Mouse (Mus musculus) forebrain, embryonic 14.5 days (tissue): ENCODE measurements at regions not wholly inside any gene's neighbourhood (a gene's known extent, or its start where the extent isn't known, plus 50 kb on each side); places are given as distances from the start of the nearest gene placed in this dataset.

Source experiments
- ATAC-seq: fragments of 200-750 bp; cut with Nextera tagmentation; 2 replicates; pipeline ENCODE4 v1.8.0; 2017; ENCODE audit warnings: mild to moderate bottlenecking, moderate library complexity
- DNase-seq: peaks from one replicate; pipeline ENCODE4 v3.0.0-alpha.2; 2015; ENCODE audit warnings: low spot score
- H3K27ac ChIP-seq: fragments of 300-500 bp; sonication (generic); 2 replicates; pipeline ENCODE4 v1.5.1; 2014; ENCODE audit warnings: low read depth, mild to moderate bottlenecking, control low read depth, low read length, moderate library complexity
- H3K27me3 ChIP-seq: fragments of 300-500 bp; sonication (generic); replicated peaks from 2 replicates; pipeline ENCODE4 v1.6.1; 2014; ENCODE audit warnings: low read length, control low read depth, mixed read lengths; ENCODE audit not compliant: control insufficient read depth, insufficient read depth
- H3K36me3 ChIP-seq: fragments of 300-500 bp; sonication (generic); 2 replicates; pipeline ENCODE4 v1.6.1; 2014; ENCODE audit warnings: low read length, control low read depth; ENCODE audit not compliant: control insufficient read depth, insufficient read depth
- H3K4me1 ChIP-seq: fragments of 300-500 bp; sonication (generic); 2 replicates; pipeline ENCODE4 v1.6.1; 2014; ENCODE audit warnings: antibody characterized with exemption, low read length, control low read depth; ENCODE audit not compliant: control insufficient read depth, insufficient read depth
- H3K4me2 ChIP-seq: fragments of 300-500 bp; sonication (generic); 2 replicates; pipeline ENCODE4 v1.6.1; 2014; ENCODE audit warnings: mild to moderate bottlenecking, control low read depth, low read length
- H3K4me3 ChIP-seq: fragments of 300-500 bp; sonication (generic); 2 replicates; pipeline ENCODE4 v1.5.1; 2014; ENCODE audit warnings: low read depth, low read length, control low read depth
- H3K9ac ChIP-seq: fragments of 300-500 bp; sonication (generic); 2 replicates; pipeline ENCODE4 v1.6.1; 2014; ENCODE audit warnings: mild to moderate bottlenecking, low read length, control low read depth, moderate library complexity
- H3K9me3 ChIP-seq: fragments of 300-500 bp; sonication (generic); replicated peaks from 2 replicates; pipeline ENCODE4 v1.6.1; 2016; ENCODE audit warnings: low read length, control low read depth, mixed read lengths; ENCODE audit not compliant: control insufficient read depth
- WGBS: fragments of 180-500 bp; shearing (Covaris S2); extraction: QIAGEN DNeasy Blood & Tissue Kit; methylation state at CpG from one replicate; pipeline ENCODE4 v1.1.7; 2014; 5-methylcytosine and 5-hydroxymethylcytosine counted together

DNA sequence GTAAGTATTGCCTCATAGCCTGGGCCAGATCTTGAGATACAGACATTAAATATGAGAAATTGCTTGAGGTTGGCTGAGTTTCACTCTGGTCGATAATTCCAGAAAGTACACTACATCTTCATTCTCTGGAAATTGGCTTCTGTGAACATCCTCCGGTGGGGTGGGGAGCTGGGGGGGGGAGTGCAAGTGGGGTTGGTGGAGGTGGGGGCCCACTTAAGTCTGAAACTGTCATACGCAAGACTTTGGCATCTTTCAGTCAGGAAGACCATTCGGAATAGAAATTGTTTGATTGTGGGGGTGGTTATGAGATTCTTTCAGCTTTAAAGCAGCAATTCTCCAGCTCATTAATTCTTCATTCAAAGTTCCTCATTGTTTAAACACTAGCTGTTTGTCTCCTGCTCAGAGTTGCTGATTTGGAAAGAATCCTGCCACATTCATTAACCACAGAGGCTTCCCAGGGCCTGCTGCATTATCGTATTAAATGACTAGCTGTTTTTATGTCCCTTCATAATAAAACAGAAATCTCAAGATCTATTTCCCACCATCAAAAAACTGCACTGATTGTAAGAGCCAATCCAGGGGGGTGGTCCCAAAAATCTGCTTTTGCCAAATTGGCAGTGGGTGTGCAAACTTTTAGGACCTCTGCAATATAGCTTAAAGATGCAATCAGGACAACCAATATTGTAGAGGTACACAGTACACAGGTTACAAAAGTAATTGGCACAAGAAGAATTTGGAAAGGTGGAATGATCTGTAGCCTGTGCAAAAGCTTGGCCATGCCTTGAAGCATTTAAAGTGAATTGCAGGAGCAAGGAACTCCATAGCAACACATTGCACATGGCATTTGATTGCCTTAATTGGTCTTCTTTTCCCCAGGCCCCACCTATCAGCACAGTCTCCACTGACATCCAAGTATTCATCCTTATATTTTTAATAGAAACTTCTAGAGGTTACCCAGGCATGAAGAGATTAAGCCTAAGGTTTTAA lies 532.2 kb downstream of the Epm2a start:
- DNase-seq (peak; percentile 78), ATAC-seq (peak; percentile 86)
- H3K4me3 ChIP-seq: no peak overlapping the region
- H3K27me3 ChIP-seq: no peaks in the 10 kb centered on the region
- WGBS: 6% methylated on average over 5 of the region's 5 CpGs
- no peak overlapping the region for H3K4me2 ChIP-seq
- no peak overlapping the region for H3K27ac ChIP-seq
- H3K9me3 ChIP-seq: no peaks in the 10 kb centered on the region
- H3K9ac ChIP-seq: no peak overlapping the region
- H3K36me3 ChIP-seq: no peaks in the 10 kb centered on the region
- peaks cover 8% of the 10 kb centered on the region; the same call in 1 of the 2 replicates for H3K4me1 ChIP-seq

DNA sequence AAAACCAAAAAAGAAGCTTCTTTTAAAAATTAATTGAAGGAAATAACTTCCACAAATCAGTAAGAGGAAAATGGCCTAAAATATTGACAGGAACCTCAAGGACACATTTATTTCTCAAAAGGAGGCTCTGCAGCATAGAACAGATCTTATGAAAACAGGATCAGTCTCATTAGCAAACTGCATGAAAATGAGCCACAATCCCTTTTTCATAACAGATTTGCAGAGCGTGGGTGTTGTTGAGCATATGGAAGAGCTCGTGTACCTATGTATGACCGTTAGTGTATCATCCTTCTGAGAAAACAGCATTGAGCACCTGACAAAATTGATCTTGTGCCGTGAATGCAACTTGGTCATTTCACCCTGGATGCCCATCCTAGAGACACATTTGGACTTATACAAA lies 543.0 kb downstream of the Epm2a start:
- 95% methylated on average over 4 of the region's 4 CpGs for WGBS

DNA sequence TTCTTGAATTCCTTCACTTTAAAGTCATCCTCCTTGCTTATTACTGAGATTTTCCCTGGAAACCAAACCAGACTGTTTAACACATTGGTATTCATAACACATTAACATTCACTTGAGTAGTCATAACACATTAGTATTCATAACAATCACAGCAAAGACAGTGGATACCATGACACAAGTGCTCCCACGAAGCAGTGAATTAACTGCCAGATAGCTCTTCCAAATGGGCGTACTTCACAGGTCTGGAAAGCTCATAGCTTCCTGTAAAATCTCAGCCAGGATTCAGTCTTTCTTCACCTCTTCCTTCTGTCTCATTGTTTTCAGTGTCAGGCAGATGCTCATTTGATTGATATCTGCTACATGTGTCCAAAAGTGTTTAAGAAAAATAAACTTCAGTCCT lies 545.7 kb downstream of the Epm2a start:
- H3K36me3 ChIP-seq: no peaks in the 10 kb centered on the region
- no peak overlapping the region for H3K4me2 ChIP-seq
- WGBS: 57% methylated on average over 2 of the region's 2 CpGs
- DNase-seq (peak; percentile 43), ATAC-seq (peak; percentile 29; the same call in 1 of the 2 replicates)
- H3K27ac ChIP-seq: no peak overlapping the region
- H3K9me3 ChIP-seq: no peaks in the 10 kb centered on the region
- H3K4me1 ChIP-seq: no peaks in the 10 kb centered on the region
- no peaks in the 10 kb centered on the region for H3K27me3 ChIP-seq
- no peak overlapping the region for H3K4me3 ChIP-seq
- H3K9ac ChIP-seq: no peak overlapping the region

More for the DNA sequence above, 543.0 kb downstream of the Epm2a start:
- no peak overlapping the region for H3K4me2 ChIP-seq
- H3K9me3 ChIP-seq: no peaks in the 10 kb centered on the region
- H3K27ac ChIP-seq: no peak overlapping the region
- no peak overlapping the region for H3K9ac ChIP-seq
- no peaks in the 10 kb centered on the region for H3K27me3 ChIP-seq
- H3K4me1 ChIP-seq: no peaks in the 10 kb centered on the region
- H3K4me3 ChIP-seq: no peak overlapping the region
- ATAC-seq (no peak), DNase-seq (no peak)
- no peaks in the 10 kb centered on the region for H3K36me3 ChIP-seq

DNA sequence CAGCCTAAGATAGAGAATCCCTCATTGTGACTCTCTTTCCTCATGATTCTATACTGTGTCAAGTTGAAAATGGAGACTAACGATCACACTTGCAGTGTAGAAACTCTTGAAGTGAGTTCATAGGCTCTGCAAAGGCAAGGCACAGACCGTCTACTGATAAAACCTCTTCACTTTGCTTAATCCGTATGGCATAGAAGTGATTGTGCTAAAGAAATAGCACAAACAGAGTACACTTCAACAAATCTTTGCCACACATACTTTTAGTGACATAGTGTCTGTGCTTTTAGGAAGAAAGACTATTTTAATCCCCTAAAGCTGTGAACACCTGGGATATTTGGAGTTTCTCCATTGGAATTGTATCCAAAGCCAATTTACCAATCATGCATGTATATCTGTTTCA lies 578.9 kb downstream of the Epm2a start:
- ATAC-seq: no peak
- no peaks in the 10 kb centered on the region for H3K27me3 ChIP-seq
- no peak overlapping the region for H3K27ac ChIP-seq
- no peaks in the 10 kb centered on the region for H3K4me1 ChIP-seq
- H3K9me3 ChIP-seq: no peaks in the 10 kb centered on the region
- H3K4me3 ChIP-seq: no peak overlapping the region
- H3K9ac ChIP-seq: no peak overlapping the region
- no peak for DNase-seq
- no peak overlapping the region for H3K4me2 ChIP-seq
- WGBS: 82% methylated on average over 3 of the region's 3 CpGs
- H3K36me3 ChIP-seq: no peaks in the 10 kb centered on the region

DNA sequence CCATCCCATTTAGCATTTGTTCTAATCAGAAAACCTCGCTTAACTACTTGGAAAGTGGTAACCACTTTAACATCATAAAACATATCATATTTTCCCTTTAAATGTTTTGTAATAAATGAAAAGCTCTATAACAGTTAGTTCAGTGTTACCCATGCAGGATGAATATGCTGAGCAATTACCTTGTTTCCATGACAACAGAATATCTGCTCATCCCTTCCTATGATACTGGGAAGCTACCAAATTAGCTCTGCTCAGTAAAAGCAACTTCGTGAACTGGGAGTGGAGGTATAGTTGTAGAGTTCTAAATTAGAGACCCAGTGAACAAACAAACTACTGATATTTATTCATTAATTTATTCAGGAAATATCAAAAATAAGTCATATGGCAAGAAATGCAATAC lies 595.0 kb downstream of the Epm2a start:
- Histone ChIP-seq H3K9me3 (no peaks in the 10 kb centered on the region), H3K4me2 (no peak overlapping the region), H3K36me3 (no peaks in the 10 kb centered on the region), H3K4me3 (no peak overlapping the region), H3K27me3 (no peaks in the 10 kb centered on the region), H3K4me1 (no peaks in the 10 kb centered on the region), H3K27ac (no peak overlapping the region), H3K9ac (no peak overlapping the region)
- no peak for ATAC-seq
- WGBS: 81% methylated on average over 2 of the region's 2 CpGs
- DNase-seq: peak; percentile 49

DNA sequence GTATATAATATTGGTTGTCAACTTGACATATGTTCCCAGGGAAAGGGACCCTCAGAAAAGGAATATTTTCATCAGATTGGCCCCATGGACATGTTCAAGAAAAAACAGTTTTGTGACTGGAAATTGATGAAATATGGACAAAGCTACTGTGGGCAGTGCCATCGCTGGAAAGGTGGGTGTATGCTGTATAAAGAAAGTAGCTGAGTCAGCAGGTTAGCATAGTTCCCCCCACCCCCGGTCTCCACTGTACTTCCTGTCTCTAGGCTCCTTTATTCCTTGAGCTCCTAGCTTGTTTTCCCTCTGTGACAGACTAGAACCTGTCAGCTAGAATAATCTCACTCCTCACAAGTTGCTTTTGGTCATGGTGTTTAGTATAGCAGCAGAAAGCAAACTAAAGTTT lies 599.6 kb downstream of the Epm2a start:
- WGBS: 85% methylated on average over 2 of the region's 2 CpGs
- DNase-seq: no peak
- H3K4me1 ChIP-seq: no peaks in the 10 kb centered on the region

DNA sequence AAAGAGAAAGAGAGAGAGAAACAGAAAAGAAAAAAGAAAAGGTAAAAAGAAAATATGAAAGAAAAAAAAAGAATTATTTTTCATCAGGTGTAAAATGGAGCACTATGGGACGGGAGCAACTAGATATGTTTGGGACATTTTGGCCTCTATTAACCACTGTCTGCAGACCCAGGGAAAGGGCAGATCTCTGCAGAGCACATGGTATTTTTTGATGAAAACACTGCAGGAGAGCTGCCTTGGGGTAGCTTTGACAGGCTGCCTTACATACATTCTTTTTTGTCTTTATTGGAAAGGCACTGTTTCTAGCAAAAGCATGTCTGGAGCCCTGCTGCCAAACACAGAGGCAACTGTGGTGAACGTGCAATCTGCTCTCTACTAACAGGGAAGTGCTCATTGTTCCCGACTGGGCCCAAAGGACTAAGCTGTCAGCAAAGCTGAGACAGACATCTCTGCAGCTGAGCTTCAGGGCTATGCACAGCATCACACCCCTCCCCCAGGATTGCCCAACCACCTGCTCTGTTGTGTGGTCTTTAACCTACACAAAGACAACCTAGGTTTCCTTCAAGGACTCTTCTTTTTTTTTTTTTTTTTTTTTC lies 617.2 kb downstream of the Epm2a start:
- Histone ChIP-seq H3K9ac (no peak overlapping the region), H3K27me3 (no peaks in the 10 kb centered on the region), H3K36me3 (no peaks in the 10 kb centered on the region), H3K4me3 (no peak overlapping the region), H3K4me1 (no peaks in the 10 kb centered on the region; the same call in 1 of the 2 replicates), H3K4me2 (no peak overlapping the region), H3K27ac (no peak overlapping the region), H3K9me3 (no peaks in the 10 kb centered on the region)
- WGBS: 14% methylated on average over 3 of the region's 3 CpGs
- ATAC-seq (peak; percentile 82), DNase-seq (peak; percentile 65)

More for the DNA sequence above, 599.6 kb downstream of the Epm2a start:
- no peaks in the 10 kb centered on the region for H3K36me3 ChIP-seq
- no peak overlapping the region for H3K4me2 ChIP-seq
- no peak for ATAC-seq
- H3K9ac ChIP-seq: no peak overlapping the region
- no peaks in the 10 kb centered on the region for H3K27me3 ChIP-seq
- no peak overlapping the region for H3K4me3 ChIP-seq
- H3K27ac ChIP-seq: no peak overlapping the region
- H3K9me3 ChIP-seq: no peaks in the 10 kb centered on the region

DNA sequence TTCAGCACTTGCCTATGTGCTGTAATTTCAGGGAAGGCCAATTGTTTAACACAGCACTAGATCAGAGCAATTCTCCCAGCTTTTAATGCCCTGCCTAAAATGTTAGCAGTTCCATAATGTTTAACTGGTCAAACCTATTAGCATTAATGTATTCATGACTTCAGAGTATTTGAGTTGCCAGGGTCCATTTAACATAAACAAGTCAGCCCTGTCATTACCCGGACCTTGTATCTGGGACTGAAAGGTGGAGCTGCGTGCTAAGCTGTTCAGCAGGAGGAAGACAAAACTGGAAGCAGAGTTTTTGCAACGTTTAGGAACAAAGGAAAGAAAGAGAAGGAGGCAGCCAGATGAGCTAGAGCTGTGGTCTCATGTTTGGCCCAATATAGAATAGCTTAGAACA lies 661.8 kb downstream of the Epm2a start:
- Histone ChIP-seq H3K4me1 (no peaks in the 10 kb centered on the region), H3K27me3 (no peaks in the 10 kb centered on the region), H3K4me3 (no peak overlapping the region), H3K27ac (no peak overlapping the region), H3K9ac (no peak overlapping the region), H3K9me3 (no peaks in the 10 kb centered on the region), H3K36me3 (no peaks in the 10 kb centered on the region), H3K4me2 (no peak overlapping the region)
- DNase-seq (no peak), ATAC-seq (no peak)
- WGBS: 14% methylated on average over 3 of the region's 3 CpGs

DNA sequence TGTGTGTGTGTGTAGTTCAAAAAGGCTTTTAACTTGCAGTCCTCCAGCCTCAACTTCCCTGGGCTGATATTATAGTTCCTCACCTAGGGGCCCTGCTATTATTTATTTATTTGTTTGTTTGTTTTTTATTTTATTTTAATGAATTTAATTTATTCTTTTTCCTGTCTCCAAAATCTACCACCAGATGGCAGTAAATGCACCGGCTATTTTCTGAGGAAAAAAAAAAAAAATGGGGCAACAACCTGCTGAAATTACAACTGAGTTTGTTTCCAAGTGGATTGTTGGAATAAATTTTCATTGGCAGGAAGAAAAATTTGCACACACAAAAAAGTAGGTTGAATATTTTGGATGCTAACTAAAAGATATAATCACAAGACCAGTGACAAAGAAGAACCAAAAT lies 662.7 kb downstream of the Epm2a start:
- Histone ChIP-seq H3K4me1 (no peaks in the 10 kb centered on the region), H3K27me3 (no peaks in the 10 kb centered on the region), H3K36me3 (no peaks in the 10 kb centered on the region), H3K4me3 (no peak overlapping the region), H3K27ac (no peak overlapping the region), H3K4me2 (no peak overlapping the region), H3K9me3 (no peaks in the 10 kb centered on the region), H3K9ac (no peak overlapping the region)
- DNase-seq (peak; percentile 33), ATAC-seq (no peak)
- 45% methylated on average over 1 of the region's 1 CpGs for WGBS
